Mouse (Mus musculus) kidney, postnatal 14 days (tissue): ENCODE results near the gene Gemin2.
"Not testable (repeated sequence)": the region's sequence is repeated elsewhere in the genome, so short reads cannot be mapped to it uniquely, and the experiment has no call there.

ENCODE experiments used
- DNase-seq: peaks from one replicate; pipeline ENCODE4 v3.0.0; 2022; ENCODE audit warnings: mixed read lengths

The Gemin2 gene

GRCm38 (mm10) chr12:59013234-59013633 lies at the start of gene Gemin2:
Gemin2 (plus strand) TSS chr12:59013393.
- DNase-seq, result peak; percentile 96

GRCm38 (mm10) chr12:58964583-58964982 lies 48.6 kb upstream of the Gemin2 start:
- no peak for DNase-seq

DNA sequence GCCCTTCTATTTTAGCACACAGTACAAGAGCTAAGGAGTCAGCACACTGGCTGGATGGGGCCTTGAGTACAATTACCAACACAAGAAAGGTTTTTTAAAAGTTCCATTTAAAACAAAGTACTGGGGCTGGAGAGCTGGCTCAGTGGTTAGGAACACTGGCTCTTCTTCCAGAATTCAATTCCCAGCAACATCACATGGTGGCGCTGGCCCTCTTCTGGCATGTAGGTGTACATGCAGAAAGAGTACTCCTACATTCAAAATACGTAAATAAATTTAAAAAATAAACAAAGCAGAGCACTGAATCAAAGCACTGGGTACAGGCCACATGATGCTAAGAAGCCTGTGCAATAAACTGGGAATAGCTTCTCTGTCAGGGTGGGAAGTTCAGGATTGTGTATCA lies 36.2 kb upstream of the Gemin2 start:
- no peak for DNase-seq

DNA sequence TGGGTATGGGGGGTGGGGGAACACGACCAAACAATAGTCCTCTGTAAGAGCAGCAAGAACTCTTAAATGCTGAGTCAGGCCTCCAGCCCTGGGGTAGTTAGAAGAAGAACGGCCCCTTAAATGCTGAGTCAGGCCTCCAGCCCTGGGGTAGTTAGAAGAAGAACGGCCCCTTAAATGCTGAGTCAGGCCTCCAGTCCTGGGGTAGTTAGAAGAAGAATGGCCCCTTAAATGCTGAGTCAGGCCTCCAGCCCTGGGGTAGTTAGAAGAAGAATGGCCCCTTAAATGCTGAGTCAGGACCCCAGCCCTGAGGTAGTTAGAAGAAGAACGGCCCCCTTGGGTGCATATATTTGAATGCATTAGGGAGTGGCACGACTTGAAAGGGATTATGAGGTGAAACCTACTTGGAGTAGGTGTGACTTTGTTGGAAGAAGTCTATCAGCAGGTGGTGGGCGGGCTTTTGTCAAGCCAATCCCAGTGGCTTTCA lies 32.0 kb upstream of the Gemin2 start:
- DNase-seq, result not testable (repeated sequence)

- DNase-seq, result no peak
Observed at GRCm38 (mm10) chr12:58985766-58986165, 27.4 kb upstream of the Gemin2 start.

- no peak for DNase-seq
Observed at GRCm38 (mm10) chr12:59010482-59010881, 2.7 kb upstream of the Gemin2 start.

DNA sequence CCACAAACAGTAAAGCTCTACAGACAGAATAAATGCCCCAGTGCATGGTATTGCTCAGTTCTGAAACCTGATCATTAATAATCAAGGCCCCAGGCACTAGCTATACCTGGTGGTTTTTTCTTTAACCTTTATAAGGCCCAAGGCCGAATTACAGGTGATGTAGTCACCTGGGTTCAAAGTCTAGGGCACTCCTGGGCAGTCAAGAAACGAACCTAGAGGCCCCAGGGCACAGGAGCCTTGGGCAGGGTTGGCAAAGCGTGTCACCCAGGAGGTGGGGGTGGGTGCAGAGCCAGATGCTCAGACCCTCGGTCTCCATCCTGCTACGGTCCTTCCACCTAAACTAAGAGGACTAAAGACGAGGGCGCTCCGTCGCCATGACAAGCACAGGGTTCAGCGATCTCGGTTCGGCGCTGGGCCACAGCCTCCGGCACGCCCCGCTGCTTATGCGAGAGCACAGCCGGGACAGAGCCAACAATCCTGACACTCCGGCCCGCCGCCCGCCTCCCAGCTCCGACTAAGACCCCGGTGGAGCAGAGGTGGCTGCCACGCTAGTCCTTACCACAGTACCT lies 1.8 kb upstream of the Gemin2 start:
- DNase-seq, result no peak

GRCm38 (mm10) chr12:59011844-59012709 lies 1.1 kb upstream of the Gemin2 start, which contains the start of gene Sec23a:
Sec23a (minus strand) TSS chr12:59012017.
- peak; percentile 99 for DNase-seq

DNA sequence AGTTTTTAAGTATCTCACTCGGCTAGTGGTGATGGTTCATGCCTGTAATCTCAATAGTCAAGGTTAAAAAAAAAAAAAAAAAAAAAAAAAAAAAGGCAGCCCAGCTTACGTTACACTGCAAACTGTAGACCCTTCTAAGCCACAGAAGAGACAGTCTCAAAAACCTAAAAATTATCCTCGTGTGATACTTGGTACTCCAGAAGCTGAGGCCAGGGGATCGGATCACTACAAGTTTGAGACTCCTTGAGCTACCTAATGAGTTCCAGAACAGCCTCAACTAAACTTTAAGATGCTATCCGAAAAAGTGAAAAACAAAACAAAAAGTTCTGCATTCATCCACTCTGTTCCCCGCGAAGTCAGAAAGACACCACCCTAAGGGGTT lies 492 bp upstream of the Gemin2 start:
- no peak for DNase-seq

GRCm38 (mm10) chr12:59017970-59018369 lies 4.8 kb downstream of the Gemin2 start:
- DNase-seq, result no peak

DNA sequence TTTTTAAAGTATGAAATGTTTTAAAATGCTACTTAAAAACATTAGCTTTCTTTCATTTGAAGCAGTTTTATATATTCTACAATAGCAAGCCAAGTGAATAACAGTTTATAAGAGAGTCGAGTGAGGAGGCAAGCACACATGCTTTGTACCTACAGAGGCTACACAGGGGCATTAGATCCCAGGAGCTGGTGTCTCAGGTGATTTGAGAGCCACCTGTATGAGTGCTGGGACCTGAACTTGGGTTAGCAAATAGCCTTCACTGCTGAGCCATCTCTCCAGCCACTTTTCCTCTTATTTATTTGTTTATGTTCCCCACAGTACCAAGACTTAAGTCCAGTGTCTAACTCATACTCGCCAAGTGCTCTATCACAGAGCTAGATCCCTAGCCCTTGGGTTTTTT lies 6.7 kb downstream of the Gemin2 start:
- DNase-seq, result no peak

- no peak for DNase-seq
Observed at GRCm38 (mm10) chr12:59021306-59021705, 8.1 kb downstream of the Gemin2 start.

DNA sequence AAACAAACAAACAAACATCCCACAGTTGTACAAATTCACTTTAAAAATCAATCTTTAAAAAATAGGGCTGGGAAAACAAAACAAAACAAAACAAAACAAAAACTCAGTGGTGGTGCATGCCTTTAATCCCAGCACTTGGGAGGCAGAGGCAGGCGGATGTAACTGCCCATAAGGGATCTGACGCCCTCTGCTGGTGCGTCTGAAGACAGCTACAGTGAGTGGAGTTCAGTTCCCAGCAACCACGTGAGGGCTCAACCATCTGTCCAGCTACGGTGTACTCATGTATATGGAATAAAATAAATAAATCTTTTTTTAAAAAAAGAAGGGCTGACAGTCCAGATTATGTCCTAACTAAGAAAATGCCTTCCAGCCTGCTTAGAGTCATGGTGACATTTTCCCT lies 18.9 kb downstream of the Gemin2 start:
- no peak for DNase-seq

GRCm38 (mm10) chr12:59039162-59039970 lies 26.2 kb downstream of the Gemin2 start:
- no peak for DNase-seq

DNA sequence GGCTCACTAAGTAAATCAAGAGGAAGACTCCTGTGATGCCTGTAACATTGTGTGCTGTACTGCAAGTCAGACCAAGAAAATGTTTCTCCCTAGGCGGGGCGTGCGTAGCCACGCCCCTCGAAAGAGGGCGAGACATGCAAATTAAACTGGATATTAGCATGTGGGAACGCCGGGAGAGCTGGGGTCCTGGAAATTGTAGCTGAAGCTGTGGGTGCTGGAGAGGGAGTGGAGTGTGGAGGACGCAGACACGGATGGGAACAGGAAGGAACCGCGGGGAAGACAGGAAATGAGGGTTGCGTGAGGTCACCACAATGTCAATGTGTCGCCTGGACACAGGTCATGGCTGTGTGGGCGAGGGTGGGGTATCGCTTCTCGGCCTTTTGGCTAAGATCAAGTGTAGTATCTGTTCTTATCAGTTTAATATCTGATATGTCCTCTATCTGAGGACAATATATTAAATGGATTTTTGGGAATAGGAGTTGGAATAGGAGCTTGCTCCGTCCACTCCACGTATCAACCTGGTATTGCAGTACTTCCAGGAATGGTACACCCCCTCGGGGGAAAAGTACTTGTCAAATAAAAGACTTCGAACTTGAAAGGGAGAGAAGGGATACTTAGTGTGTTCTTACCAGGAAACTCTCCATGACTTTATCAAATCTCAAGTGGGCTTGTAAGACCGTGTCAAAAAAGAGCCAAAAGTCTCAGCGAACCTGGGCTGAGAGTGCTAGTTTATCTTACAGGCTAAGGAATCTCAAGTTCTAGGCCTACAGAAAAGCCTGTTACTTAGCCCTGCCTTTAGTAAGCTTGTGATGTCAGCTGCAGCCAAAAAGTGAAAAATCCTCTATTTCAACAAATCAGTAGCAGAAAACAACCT lies 27.0 kb downstream of the Gemin2 start:
- DNase-seq, result peak; percentile 41

- DNase-seq, result no peak
Observed at GRCm38 (mm10) chr12:59040851-59041250, 27.7 kb downstream of the Gemin2 start.

- no peak for DNase-seq
Observed at GRCm38 (mm10) chr12:59052470-59052869, 39.3 kb downstream of the Gemin2 start.

- DNase-seq, result no peak
Observed at GRCm38 (mm10) chr12:59053166-59053565, 40.0 kb downstream of the Gemin2 start.

DNA sequence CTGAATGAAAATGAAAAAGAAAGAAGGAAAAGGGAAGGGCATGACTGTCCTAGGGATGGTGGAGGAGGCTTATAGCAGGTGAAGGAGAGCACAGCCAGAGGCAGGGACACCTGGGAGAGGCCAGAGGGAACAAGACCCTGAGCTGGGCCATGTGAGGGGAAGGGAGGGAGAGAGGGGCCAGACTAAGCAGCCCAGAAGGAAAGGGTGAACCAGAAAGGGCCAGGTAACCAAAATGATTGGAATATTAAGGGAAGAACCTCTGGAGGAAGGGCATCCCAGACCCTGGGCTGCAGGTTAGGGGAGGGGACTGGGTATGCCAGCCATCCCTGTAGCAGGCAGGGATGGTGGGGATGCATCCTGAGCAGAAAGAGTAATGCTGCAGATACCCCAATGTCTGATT lies 40.8 kb downstream of the Gemin2 start:
- no peak for DNase-seq

DNA sequence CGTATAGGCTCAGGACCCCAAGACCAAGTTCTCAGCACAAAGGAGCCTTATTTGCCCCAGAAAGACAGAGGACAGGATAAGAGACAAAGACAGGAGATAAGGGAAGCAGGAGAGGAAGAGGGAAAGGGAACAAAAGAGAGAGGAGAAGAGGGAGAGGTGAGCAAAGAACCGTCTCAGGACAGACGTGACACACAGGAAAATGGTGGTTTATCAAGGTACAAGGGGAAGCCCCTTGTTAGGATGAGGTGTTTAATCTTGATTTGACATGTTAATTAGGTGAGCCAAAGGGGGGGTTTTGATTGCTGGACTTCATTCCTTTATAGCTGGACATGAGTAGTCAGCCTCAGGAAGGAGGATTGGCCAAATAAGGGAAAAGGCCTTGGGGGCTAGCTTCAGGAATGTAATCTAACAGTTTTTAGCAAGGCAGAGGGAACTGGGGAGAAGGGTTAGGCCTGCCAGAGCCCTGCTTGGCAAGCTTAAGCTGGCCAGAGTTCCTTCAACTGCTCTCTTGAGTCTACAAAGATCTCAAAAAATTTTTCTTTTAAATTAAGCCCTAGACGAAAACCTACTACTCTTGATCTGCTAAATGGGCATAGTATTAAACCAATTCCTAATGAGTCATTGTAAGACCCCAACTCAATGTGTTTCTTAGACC lies 42.1 kb downstream of the Gemin2 start:
- DNase-seq, result no peak

DNA sequence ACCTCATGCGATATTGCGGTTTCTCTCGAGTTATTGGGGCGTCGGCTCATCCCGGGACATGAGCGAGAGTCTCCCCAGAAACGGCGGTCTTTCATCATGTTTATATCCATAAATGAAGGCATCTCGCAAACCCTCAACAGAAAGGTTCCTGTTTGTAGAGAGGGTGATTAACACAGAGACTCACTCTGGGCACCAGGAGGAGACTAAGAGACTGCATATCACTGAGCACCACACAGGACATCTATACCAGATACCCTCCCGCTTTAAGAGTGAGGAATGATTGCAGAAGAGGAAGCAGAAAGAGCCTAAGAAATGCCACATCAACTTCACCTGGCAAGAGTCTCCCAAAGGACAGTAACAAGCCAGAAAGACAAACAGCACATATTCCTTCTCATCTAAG lies 43.0 kb downstream of the Gemin2 start:
- no peak for DNase-seq

GRCm38 (mm10) chr12:59058242-59058641 lies 45.0 kb downstream of the Gemin2 start:
- DNase-seq, result not testable (repeated sequence)
